Mouse (Mus musculus): Measurements from ENCODE around the gene Ppp1r12b. TPM values are rescaled to one million over a fixed set of nuclear protein-coding genes. Genes with fewer than 3 reads are reported as not detected.

Gene Ppp1r12b
- polyA plus RNA-seq (2012; rRNA removed), result 16.0 and 17.4 TPM in 2 replicates

DNA sequence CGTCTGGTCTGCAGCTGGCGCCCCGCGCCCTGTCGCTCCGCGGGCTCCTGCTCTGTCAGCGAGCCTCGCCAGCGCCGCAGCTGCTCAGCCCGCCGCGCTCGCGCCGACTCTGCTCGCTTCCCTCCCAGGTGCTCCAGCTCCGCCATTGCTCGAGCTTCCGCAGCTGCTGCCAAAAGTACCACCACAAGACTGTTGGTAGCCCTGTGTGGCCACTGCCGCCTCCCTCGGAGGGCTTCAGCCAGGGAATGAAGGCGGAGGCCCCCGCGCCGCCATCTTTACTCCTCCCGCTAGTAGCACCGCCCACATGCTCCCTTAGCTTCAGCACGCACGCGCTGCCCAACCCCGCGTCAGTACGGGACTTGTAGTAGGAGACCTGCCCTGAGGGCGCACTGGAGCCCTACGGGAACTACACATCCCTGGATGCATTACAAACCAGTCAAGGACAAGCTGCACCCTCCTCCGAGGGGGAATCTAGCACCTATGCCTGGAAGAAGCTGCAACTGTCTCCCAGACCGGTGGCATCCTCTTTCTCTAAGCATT is at the start of gene Ppp1r12b:
Ppp1r12b (minus strand) TSS at position 306 of the 540 bp plus-strand sequence.

DNA sequence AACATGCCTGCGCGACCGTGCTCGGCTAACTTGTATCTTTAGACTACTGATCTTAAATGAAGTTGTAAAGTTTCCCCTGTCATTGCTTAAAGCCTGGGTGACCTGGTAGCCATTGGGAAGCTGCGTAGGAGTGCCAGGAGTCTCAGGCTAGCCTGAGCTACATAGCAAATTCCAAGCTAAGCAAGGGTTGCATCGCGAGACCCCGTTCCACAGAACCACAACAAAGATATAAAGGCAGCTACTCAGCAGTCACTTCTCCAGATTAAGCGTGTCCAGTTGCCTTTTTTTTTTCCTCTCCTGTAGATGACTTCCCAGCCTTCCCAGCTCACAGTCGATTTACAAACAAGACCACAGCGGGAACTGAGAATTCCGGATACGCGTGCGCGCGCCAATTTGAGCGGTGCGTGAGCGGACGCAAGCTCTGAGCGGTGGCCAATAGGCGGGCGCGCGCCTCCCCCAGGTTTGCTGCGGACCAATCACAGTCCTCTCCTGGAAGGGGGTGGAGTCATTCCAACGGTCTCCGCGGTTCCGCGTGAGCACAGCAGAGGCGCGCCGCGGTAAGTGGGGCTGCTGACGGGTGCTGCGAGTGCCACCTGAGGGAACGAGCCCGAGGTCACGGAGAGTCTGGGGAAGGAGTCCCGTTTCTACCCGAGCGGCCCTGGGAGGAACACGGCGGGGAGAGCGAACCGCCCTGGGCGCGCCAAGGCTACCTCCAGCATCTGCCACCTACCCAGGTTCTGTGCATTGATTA is 6.5 kb upstream of the Ppp1r12b start, which contains the start of gene Ube2t:
Ube2t (plus strand) TSS at position 513 of the 751 bp plus-strand sequence.

Other genes with a start within 250 kb of the Ppp1r12b start
- 0.76 and 1.3 TPM in 2 replicates for gene Ube2t, start 6.6 kb upstream of the Ppp1r12b start, polyA plus RNA-seq (2012; rRNA removed)
- gene Lgr6, start 149.3 kb upstream of the Ppp1r12b start, polyA plus RNA-seq (2012; rRNA removed), result 0.18 and 0.26 TPM in 2 replicates
- gene Ptpn7, start 176.8 kb upstream of the Ppp1r12b start, polyA plus RNA-seq (2012; rRNA removed), result 0.77 and 1.7 TPM in 2 replicates
- 27.4 and 28.8 TPM in 2 replicates for gene Arl8a, start 190.9 kb upstream of the Ppp1r12b start, polyA plus RNA-seq (2012; rRNA removed)
- gene Gpr37l1, start 211.7 kb upstream of the Ppp1r12b start, polyA plus RNA-seq (2012; rRNA removed), result 3.8 and 4.1 TPM in 2 replicates